Mouse (Mus musculus) heart, postnatal 0 days (tissue): Measurements from ENCODE around the gene Rnf5.

ENCODE experiments used
- CTCF ChIP-seq: IDR thresholded peaks from 2 replicates; pipeline ENCODE4 v1.5.1; 2016; ENCODE audit warnings: antibody characterized with exemption, control low read depth, low read depth
- EP300 ChIP-seq: IDR thresholded peaks from 2 replicates; pipeline ENCODE4 v1.6.1; 2016; ENCODE audit warnings: antibody characterized with exemption, low read depth

DNA sequence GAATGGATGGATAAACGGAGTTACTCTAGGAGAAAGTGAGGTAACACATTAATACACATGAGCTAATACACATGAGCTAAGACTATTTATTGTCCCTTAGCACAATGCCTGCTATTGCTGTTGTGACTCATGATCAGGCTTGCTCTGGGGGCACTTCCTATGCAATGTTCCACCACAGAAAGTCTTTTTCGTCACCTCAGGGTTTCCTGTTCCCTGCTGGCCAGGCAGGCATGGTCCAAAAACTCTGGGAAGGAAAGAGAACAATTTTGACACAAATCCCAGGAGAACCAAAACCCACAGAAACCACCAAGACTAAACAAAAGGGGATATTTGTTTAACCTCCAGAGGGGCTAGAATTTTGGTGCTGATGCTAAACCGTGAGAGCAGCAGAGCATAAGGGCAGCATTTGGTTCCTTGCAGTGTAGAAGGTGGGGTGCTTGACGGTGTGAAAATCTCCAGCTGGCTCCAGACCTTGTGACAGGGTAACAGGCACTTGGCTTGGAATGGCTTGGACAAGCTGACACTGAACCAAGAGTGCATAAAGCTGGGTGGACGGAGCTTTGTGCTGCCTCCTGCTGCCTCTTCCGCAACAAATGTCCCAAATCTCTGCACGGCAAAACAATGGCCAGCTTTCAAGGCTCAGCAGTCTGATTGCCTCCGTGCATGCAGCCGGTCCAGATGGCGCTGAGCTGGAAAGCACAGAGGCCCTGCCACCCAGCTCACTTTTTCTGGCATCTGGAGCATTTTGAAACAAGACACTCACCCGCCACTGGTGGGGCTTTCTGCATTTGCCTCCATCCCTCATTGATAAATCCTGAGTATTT lies 37.5 kb upstream of the Rnf5 start:
- TF ChIP-seq EP300 = no peak
- peak; percentile 34 for TF ChIP-seq CTCF
